Comparison of ENCODE assay signal across 9 mouse cellular contexts in the genomic region with DNA sequence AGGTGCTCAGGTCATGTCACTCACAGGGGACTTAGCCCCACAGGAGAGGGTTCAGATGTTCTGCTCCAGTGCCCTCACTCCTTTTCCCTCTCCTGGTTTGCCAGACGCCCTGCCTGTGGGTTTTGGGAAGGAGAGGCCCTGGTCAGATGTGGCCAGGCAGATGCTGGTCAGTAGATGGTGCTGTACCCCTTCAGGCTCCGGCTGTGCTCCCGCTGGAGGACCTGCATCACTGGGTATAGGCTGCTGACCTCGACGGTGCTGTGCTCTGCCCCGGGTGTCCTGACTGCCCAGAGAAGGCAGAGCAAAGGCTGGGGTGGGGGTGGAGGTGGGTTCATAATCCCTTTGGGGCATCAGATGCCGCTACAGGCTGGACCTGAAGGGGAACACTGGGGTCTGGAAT. TPM values are rescaled to one million over a fixed set of nuclear protein-coding genes. Genes with fewer than 3 reads are reported as not detected.
DNase-seq lines count a peak whose midpoint lies in the region; ATAC-seq and TF ChIP-seq lines count a peak whose summit lies in the region.
"Had no signal": no experiment of that assay in that cellular context is flagged by ENCODE, and none has a peak within 500 bp of the region (broad histone marks: within the 10 kb centered on the region; RNA-seq: fewer than 3 reads in every experiment).

No protein-coding gene starts in this region.

- ATAC-seq in forebrain, embryonic 11.5 days (replicated peaks; ENCODE audit: low FRiP score), result 0 out of 2 replicates have a peak, but pooled peaks have one; percentile 44
- no peak for ATAC-seq in forebrain, embryonic 14.5 days
- 0 out of 2 replicates have a peak, but pooled peaks have one; percentile 55 for ATAC-seq in forebrain, embryonic 13.5 days
- ATAC-seq in liver, postnatal 0 days, result no peak
- no peak for ATAC-seq in erythroblast, adult 5-6 weeks (replicated peaks; ENCODE audit: low FRiP score, poor library complexity, severe bottlenecking)

- no peak overlapping the region for H3K27ac ChIP-seq in forebrain, embryonic 11.5 days (ENCODE audit: low read depth, low read length)
- no peak overlapping the region for H3K27ac ChIP-seq in forebrain, embryonic 14.5 days (ENCODE audit: low read depth, low read length)
- H3K27ac ChIP-seq in ES-E14 (ENCODE audit: insufficient read depth, low read depth, low read length, poor library complexity, severe bottlenecking), result no peak overlapping the region
- H3K27ac ChIP-seq in forebrain, embryonic 13.5 days, result no peak overlapping the region
- no peak overlapping the region for H3K27ac ChIP-seq in liver, postnatal 0 days (ENCODE audit: low read depth)

- no peak overlapping the region for H3K9ac ChIP-seq in forebrain, embryonic 11.5 days (ENCODE audit: low read length)
- no peak overlapping the region for H3K9ac ChIP-seq in forebrain, embryonic 14.5 days (ENCODE audit: low read length)
- no peak overlapping the region for H3K9ac ChIP-seq in ES-E14 (ENCODE audit: insufficient read depth, low read depth, low read length, poor library complexity, severe bottlenecking)
- no peak overlapping the region for H3K9ac ChIP-seq in forebrain, embryonic 13.5 days
- no peak overlapping the region for H3K9ac ChIP-seq in liver, postnatal 0 days (replicated peaks)

- 0 out of 2 replicates have a peak, but pooled peaks cover 2% of the 10 kb centered on the region for H3K4me1 ChIP-seq in forebrain, embryonic 11.5 days (replicated peaks; ENCODE audit: control insufficient read depth, insufficient read depth, low read length)
- no peaks in the 10 kb centered on the region for H3K4me1 ChIP-seq in forebrain, embryonic 14.5 days (ENCODE audit: control insufficient read depth, insufficient read depth, low read length)
- H3K4me1 ChIP-seq in ES-E14 (ENCODE audit: control insufficient read depth in 2 of 2, insufficient read depth in 2 of 2, low read length in 2 of 2, poor library complexity in 1 of 2), result peaks cover 0 to 10% of the 10 kb centered on the region in 2 experiments; a peak in 1 of 4 replicates
- no peaks in the 10 kb centered on the region for H3K4me1 ChIP-seq in forebrain, embryonic 13.5 days
- H3K4me1 ChIP-seq in liver, postnatal 0 days (ENCODE audit: insufficient read depth), result no peaks in the 10 kb centered on the region

- no peak for DNase-seq in forebrain, embryonic 11.5 days (ENCODE audit: low spot score)
- DNase-seq in forebrain, embryonic 14.5 days (ENCODE audit: low spot score), result no peak
- no peak for DNase-seq in ES-E14 (ENCODE audit: low read depth, low spot score)
- DNase-seq in liver, postnatal 0 days, result no peak
- DNase-seq in thymus, postnatal 25 days, result no peak
- DNase-seq in thymus, postnatal 0 days (ENCODE audit: low spot score), result no peak

- TF ChIP-seq CTCF in liver, postnatal 0 days (IDR thresholded peaks at IDR 0.05; ENCODE audit: low read depth), result peak; percentile 53

- in situ Hi-C loops in ES-E14 (cut with MboI; ENCODE audit: low sequenced_read_pairs in 2 of 2, unreplicated experiment in 2 of 2), result no loop called here

- WGBS in forebrain, embryonic 11.5 days, result 15% methylated on average over 7 of the region's 7 CpGs
- WGBS in forebrain, embryonic 14.5 days, result 12% methylated on average over 7 of the region's 7 CpGs
- 23% methylated on average over 7 of the region's 7 CpGs for WGBS in forebrain, embryonic 13.5 days
- WGBS in liver, postnatal 0 days (ENCODE audit: insufficient replicate concordance), result 32% methylated on average over 7 of the region's 7 CpGs

- no peak overlapping the region for H3K4me3 ChIP-seq in forebrain, embryonic 11.5 days (ENCODE audit: low read depth, low read length)
- H3K4me3 ChIP-seq in forebrain, embryonic 14.5 days (ENCODE audit: low read depth, low read length), result no peak overlapping the region
- no peak overlapping the region for H3K4me3 ChIP-seq in ES-E14 (ENCODE audit: insufficient read depth in 1 of 2, low read depth in 1 of 2, low read length in 2 of 2, poor library complexity in 1 of 2, severe bottlenecking in 1 of 2)
- H3K4me3 ChIP-seq in forebrain, embryonic 13.5 days, result no peak overlapping the region
- H3K4me3 ChIP-seq in liver, postnatal 0 days (ENCODE audit: low read depth, low read length), result no peak overlapping the region

- H3K27me3 ChIP-seq in forebrain, embryonic 11.5 days (ENCODE audit: control insufficient read depth, insufficient read depth, low read length), result no peaks in the 10 kb centered on the region
- no peaks in the 10 kb centered on the region for H3K27me3 ChIP-seq in forebrain, embryonic 14.5 days (replicated peaks; ENCODE audit: control insufficient read depth, insufficient read depth, low read length)
- no peaks in the 10 kb centered on the region for H3K27me3 ChIP-seq in forebrain, embryonic 13.5 days
- H3K27me3 ChIP-seq in liver, postnatal 0 days (ENCODE audit: insufficient read depth, low read length), result no peaks in the 10 kb centered on the region

- no peak for TF ChIP-seq EP300 in liver, postnatal 0 days (IDR thresholded peaks at IDR 0.05; ENCODE audit: low read depth)

- no peaks in the 10 kb centered on the region for H3K9me3 ChIP-seq in forebrain, embryonic 11.5 days (ENCODE audit: control insufficient read depth, low read length)
- H3K9me3 ChIP-seq in forebrain, embryonic 14.5 days (replicated peaks; ENCODE audit: control insufficient read depth, low read length), result no peaks in the 10 kb centered on the region
- no peaks in the 10 kb centered on the region for H3K9me3 ChIP-seq in ES-E14 (ENCODE audit: control insufficient read depth, insufficient read depth, low read depth, low read length)
- H3K9me3 ChIP-seq in forebrain, embryonic 13.5 days (replicated peaks), result 0 out of 2 replicates have a peak, but pooled peaks cover 3% of the 10 kb centered on the region
- H3K9me3 ChIP-seq in liver, postnatal 0 days (ENCODE audit: low read length), result no peaks in the 10 kb centered on the region
- H3K9me3 ChIP-seq: G1E had no signal

- no peak overlapping the region for H3K4me2 ChIP-seq in forebrain, embryonic 11.5 days (ENCODE audit: low read depth, low read length, severe bottlenecking)
- no peak overlapping the region for H3K4me2 ChIP-seq in forebrain, embryonic 14.5 days (ENCODE audit: low read length)
- H3K4me2 ChIP-seq in forebrain, embryonic 13.5 days, result no peak overlapping the region
- no peak overlapping the region for H3K4me2 ChIP-seq in liver, postnatal 0 days (ENCODE audit: low read depth, low read length)

- no peaks in the 10 kb centered on the region for H3K36me3 ChIP-seq in forebrain, embryonic 11.5 days (ENCODE audit: control insufficient read depth, insufficient read depth, low read length)
- no peaks in the 10 kb centered on the region for H3K36me3 ChIP-seq in forebrain, embryonic 14.5 days (ENCODE audit: control insufficient read depth, insufficient read depth, low read length)
- H3K36me3 ChIP-seq in ES-E14 (ENCODE audit: control insufficient read depth, insufficient read depth, low read length, poor library complexity, severe bottlenecking), result peaks cover 6% of the 10 kb centered on the region; the same call in 1 of the 2 replicates
- H3K36me3 ChIP-seq in forebrain, embryonic 13.5 days (ENCODE audit: poor library complexity, severe bottlenecking), result no peaks in the 10 kb centered on the region
- H3K36me3 ChIP-seq in liver, postnatal 0 days (replicated peaks; ENCODE audit: insufficient read depth, low read length), result no peaks in the 10 kb centered on the region
- H3K36me3 ChIP-seq: G1E had no signal

TF ChIP-seq in ES-E14, 5 proteins besides CTCF, POLR2A, EP300 and RAD21:
- TF ChIP-seq ZC3H11A (IDR thresholded peaks at IDR 0.05; ENCODE audit: borderline replicate concordance, low read depth, low read length), result 0 out of 2 replicates have a peak, but pooled peaks have one; percentile 10
- no peak for TF ChIP-seq ZNF384 (IDR thresholded peaks at IDR 0.05; ENCODE audit: low read depth, low read length)

RNA-seq across cellular contexts. Expression of a gene that starts 19.2 kb away (rescaled TPM):
- polyA plus RNA-seq in forebrain, embryonic 11.5 days (2014; fragmentation: Nextera tagmentation; extraction: Ambion mirVana), result 3.5 and 3.9 TPM in 2 replicates
- polyA plus RNA-seq in forebrain, embryonic 14.5 days (2014; fragmentation: Nextera tagmentation; extraction: Ambion mirVana), result 4.0 and 4.2 TPM in 2 replicates
- total RNA-seq in ES-E14 (2012; rRNA removed), result 24.1 and 47.9 TPM in 2 replicates
- polyA plus RNA-seq in forebrain, embryonic 13.5 days (2015; fragmentation: Nextera tagmentation; extraction: Ambion mirVana), result 1.9 and 2.2 TPM in 2 replicates
- polyA plus RNA-seq in liver, postnatal 0 days (2015; fragmentation: Nextera tagmentation; extraction: Ambion mirVana), result 0.20 and 0.28 TPM in 2 replicates
- total RNA-seq in erythroblast, adult 5-6 weeks (2015; ENCODE audit: low replicate concordance), result not detected in 2 replicates
- total RNA-seq in erythroblast, adult 5-6 weeks (2017; ENCODE audit: low replicate concordance), result not detected in 2 replicates
- polyA plus RNA-seq in thymus, postnatal 0 days (2015; fragmentation: Nextera tagmentation; extraction: Ambion mirVana), result 14.8 and 18.4 TPM in 2 replicates
- total RNA-seq: G1E had no signal
- polyA plus RNA-seq: G1E had no signal

RNA-seq across cellular contexts. Expression of a gene that starts 39.1 kb away (rescaled TPM):
- polyA plus RNA-seq in forebrain, embryonic 11.5 days (2014; fragmentation: Nextera tagmentation; extraction: Ambion mirVana), result not detected in 2 replicates
- not detected in 2 replicates for polyA plus RNA-seq in forebrain, embryonic 14.5 days (2014; fragmentation: Nextera tagmentation; extraction: Ambion mirVana)
- not detected in 2 replicates for total RNA-seq in ES-E14 (2012; rRNA removed)
- not detected in 2 replicates for polyA plus RNA-seq in forebrain, embryonic 13.5 days (2015; fragmentation: Nextera tagmentation; extraction: Ambion mirVana)
- not detected in 2 replicates for polyA plus RNA-seq in liver, postnatal 0 days (2015; fragmentation: Nextera tagmentation; extraction: Ambion mirVana)
- total RNA-seq in erythroblast, adult 5-6 weeks (2015; ENCODE audit: low replicate concordance), result not detected in 2 replicates
- total RNA-seq in erythroblast, adult 5-6 weeks (2017; ENCODE audit: low replicate concordance), result not detected in 2 replicates
- polyA plus RNA-seq in thymus, postnatal 0 days (2015; fragmentation: Nextera tagmentation; extraction: Ambion mirVana), result 0.29 and 0.53 TPM in 2 replicates
- total RNA-seq: G1E had no signal
- polyA plus RNA-seq: G1E had no signal

RNA-seq across cellular contexts. Expression of a gene that starts 51.7 kb away (rescaled TPM):
- polyA plus RNA-seq in forebrain, embryonic 11.5 days (2014; fragmentation: Nextera tagmentation; extraction: Ambion mirVana), result 53.0 TPM in 2 replicates
- 23.4 and 28.1 TPM in 2 replicates for polyA plus RNA-seq in forebrain, embryonic 14.5 days (2014; fragmentation: Nextera tagmentation; extraction: Ambion mirVana)
- total RNA-seq in ES-E14 (2012; rRNA removed), result 178 and 226 TPM in 2 replicates
- polyA plus RNA-seq in forebrain, embryonic 13.5 days (2015; fragmentation: Nextera tagmentation; extraction: Ambion mirVana), result 32.1 and 36.5 TPM in 2 replicates
- 19.6 and 23.5 TPM in 2 replicates for polyA plus RNA-seq in liver, postnatal 0 days (2015; fragmentation: Nextera tagmentation; extraction: Ambion mirVana)
- 8.8 and 10.4 TPM in 2 replicates for total RNA-seq in erythroblast, adult 5-6 weeks (2015; ENCODE audit: low replicate concordance)
- total RNA-seq in erythroblast, adult 5-6 weeks (2017; ENCODE audit: low replicate concordance), result 10.3 and 18.3 TPM in 2 replicates
- polyA plus RNA-seq in thymus, postnatal 0 days (2015; fragmentation: Nextera tagmentation; extraction: Ambion mirVana), result 41.6 and 43.4 TPM in 2 replicates

Comparison
In these comparisons a context has a peak if more than half of its experiments do, and no peak if none do; other contexts are left out.
1. ATAC-seq: peak in forebrain, embryonic 11.5 days (single experiment) and forebrain, embryonic 13.5 days (single experiment); none in forebrain, embryonic 14.5 days (single experiment), liver, postnatal 0 days (single experiment) and erythroblast, adult 5-6 weeks (single experiment).